Comparison of ENCODE assay signal across 30 mouse cellular contexts in genomic region chr13:102591803-102592537, GRCm38 (mm10).
DNase-seq lines count a peak whose midpoint lies in the region; ATAC-seq and TF ChIP-seq lines count a peak whose summit lies in the region.
"Had no signal": no experiment of that assay in that cellular context is flagged by ENCODE, and none has a peak within 500 bp of the region (broad histone marks: within the 10 kb centered on the region; RNA-seq: fewer than 3 reads in every experiment).

No protein-coding gene starts in this region.

- no peak overlapping the region for H3K4me2 ChIP-seq in intestine, embryonic 14.5 days (ENCODE audit: low read length)
- no peak overlapping the region for H3K4me2 ChIP-seq in intestine, postnatal 0 days (replicated peaks; ENCODE audit: low read depth)
- no peak overlapping the region for H3K4me2 ChIP-seq in lung, postnatal 0 days (replicated peaks; ENCODE audit: low read depth, low read length)
- H3K4me2 ChIP-seq in embryonic facial prominence, embryonic 15.5 days (replicated peaks), result no peak overlapping the region
- H3K4me2 ChIP-seq in liver, embryonic 11.5 days, result no peak overlapping the region
- H3K4me2 ChIP-seq: embryonic facial prominence, embryonic 13.5 days; forebrain, embryonic 13.5 days; heart, embryonic 12.5 days; limb, embryonic 15.5 days; midbrain, embryonic 15.5 days had no signal

- no peak for ATAC-seq in intestine, embryonic 14.5 days (replicated peaks; ENCODE audit: low FRiP score, low TSS enrichment, low read depth)
- ATAC-seq in intestine, postnatal 0 days, result no peak
- ATAC-seq in lung, postnatal 0 days, result no peak
- no peak for ATAC-seq in embryonic facial prominence, embryonic 15.5 days (ENCODE audit: insufficient number of reproducible peaks, low FRiP score, low TSS enrichment, low read depth)
- ATAC-seq in liver, embryonic 11.5 days (replicated peaks; ENCODE audit: low FRiP score), result no peak
- ATAC-seq: activated CD4-positive, CD25-positive, alpha-beta regulatory T cell, adult 4 months; forebrain, embryonic 13.5 days; hindbrain, postnatal 0 days; midbrain, embryonic 15.5 days had no signal

- no peak overlapping the region for H3K9ac ChIP-seq in intestine, embryonic 14.5 days (ENCODE audit: low read length)
- H3K9ac ChIP-seq in intestine, postnatal 0 days (ENCODE audit: low read depth, low read length), result no peak overlapping the region
- no peak overlapping the region for H3K9ac ChIP-seq in lung, postnatal 0 days (replicated peaks; ENCODE audit: low read depth)
- H3K9ac ChIP-seq in embryonic facial prominence, embryonic 15.5 days, result no peak overlapping the region
- H3K9ac ChIP-seq in liver, embryonic 11.5 days (ENCODE audit: low read depth, low read length), result no peak overlapping the region
- H3K9ac ChIP-seq: embryonic facial prominence, embryonic 13.5 days; forebrain, embryonic 13.5 days; heart, embryonic 12.5 days; limb, embryonic 15.5 days; liver, embryonic 14.5 days; midbrain, embryonic 15.5 days had no signal

- H3K27me3 ChIP-seq in intestine, embryonic 14.5 days (replicated peaks; ENCODE audit: control insufficient read depth, insufficient read depth, low read length), result no peaks in the 10 kb centered on the region
- no peaks in the 10 kb centered on the region for H3K27me3 ChIP-seq in intestine, postnatal 0 days (replicated peaks; ENCODE audit: control insufficient read depth, insufficient read depth, low read length)
- H3K27me3 ChIP-seq in lung, postnatal 0 days (replicated peaks; ENCODE audit: insufficient read depth, low read length), result no peaks in the 10 kb centered on the region
- no peaks in the 10 kb centered on the region for H3K27me3 ChIP-seq in embryonic facial prominence, embryonic 15.5 days
- peaks cover 34% of the 10 kb centered on the region for H3K27me3 ChIP-seq in limb, embryonic 10.5 days (ENCODE audit: low read depth, poor library complexity, severe bottlenecking)
- H3K27me3 ChIP-seq in liver, embryonic 11.5 days (replicated peaks; ENCODE audit: control insufficient read depth, insufficient read depth, low read length), result no peaks in the 10 kb centered on the region
- H3K27me3 ChIP-seq: embryonic facial prominence, embryonic 13.5 days; forebrain, embryonic 13.5 days; heart, embryonic 12.5 days; limb, embryonic 15.5 days; midbrain, embryonic 15.5 days had no signal

- 69% methylated on average over 4 of the region's 4 CpGs for WGBS in intestine, embryonic 14.5 days
- 78% methylated on average over 4 of the region's 4 CpGs for WGBS in intestine, postnatal 0 days
- 58% methylated on average over 4 of the region's 4 CpGs for WGBS in lung, postnatal 0 days
- WGBS in embryonic facial prominence, embryonic 15.5 days, result 63% methylated on average over 4 of the region's 4 CpGs
- WGBS in limb, embryonic 10.5 days, result 77% methylated on average over 4 of the region's 4 CpGs
- 63% methylated on average over 4 of the region's 4 CpGs for WGBS in liver, embryonic 11.5 days

- H3K27ac ChIP-seq in intestine, embryonic 14.5 days (ENCODE audit: low read depth), result no peak overlapping the region
- H3K27ac ChIP-seq in intestine, postnatal 0 days (ENCODE audit: low read depth, low read length), result no peak overlapping the region
- H3K27ac ChIP-seq in lung, postnatal 0 days (ENCODE audit: low read length), result 0 out of 2 replicates have a peak overlapping the region, but pooled peaks have one; percentile 1
- H3K27ac ChIP-seq in embryonic facial prominence, embryonic 15.5 days (replicated peaks), result 0 out of 2 replicates have a peak overlapping the region, but pooled peaks have one; percentile 28
- no peak overlapping the region for H3K27ac ChIP-seq in limb, embryonic 10.5 days
- H3K27ac ChIP-seq in liver, embryonic 11.5 days (ENCODE audit: low read depth, low read length), result no peak overlapping the region
- H3K27ac ChIP-seq: forebrain, embryonic 13.5 days; heart, adult 2 months; hindbrain, postnatal 0 days; limb, embryonic 15.5 days; liver, embryonic 14.5 days; midbrain, embryonic 10.5 days; midbrain, embryonic 15.5 days had no signal

- TF ChIP-seq CTCF in intestine, postnatal 0 days (IDR thresholded peaks at IDR 0.05; ENCODE audit: low read depth), result no peak
- no peak for TF ChIP-seq CTCF in lung, postnatal 0 days (IDR thresholded peaks at IDR 0.05)

- H3K4me1 ChIP-seq in intestine, embryonic 14.5 days (replicated peaks; ENCODE audit: control insufficient read depth, insufficient read depth, low read length), result peaks cover 40% of the 10 kb centered on the region; the same call in 1 of the 2 replicates
- H3K4me1 ChIP-seq in intestine, postnatal 0 days (replicated peaks; ENCODE audit: control insufficient read depth, insufficient read depth, low read length), result no peaks in the 10 kb centered on the region
- H3K4me1 ChIP-seq in lung, postnatal 0 days (ENCODE audit: insufficient read depth, low read depth, low read length), result no peaks in the 10 kb centered on the region
- H3K4me1 ChIP-seq in embryonic facial prominence, embryonic 15.5 days, result peaks cover 27% of the 10 kb centered on the region
- peaks cover 11% of the 10 kb centered on the region for H3K4me1 ChIP-seq in limb, embryonic 10.5 days
- no peaks in the 10 kb centered on the region for H3K4me1 ChIP-seq in liver, embryonic 11.5 days (replicated peaks; ENCODE audit: control insufficient read depth, insufficient read depth, low read length)

- no peaks in the 10 kb centered on the region for H3K36me3 ChIP-seq in intestine, embryonic 14.5 days (ENCODE audit: control insufficient read depth, insufficient read depth, low read length)
- no peaks in the 10 kb centered on the region for H3K36me3 ChIP-seq in intestine, postnatal 0 days (ENCODE audit: control insufficient read depth, insufficient read depth)
- no peaks in the 10 kb centered on the region for H3K36me3 ChIP-seq in lung, postnatal 0 days (ENCODE audit: insufficient read depth, low read length)
- H3K36me3 ChIP-seq in embryonic facial prominence, embryonic 15.5 days, result no peaks in the 10 kb centered on the region
- H3K36me3 ChIP-seq in limb, embryonic 10.5 days, result no peaks in the 10 kb centered on the region
- H3K36me3 ChIP-seq in liver, embryonic 11.5 days (ENCODE audit: control insufficient read depth, insufficient read depth, low read length), result no peaks in the 10 kb centered on the region
- H3K36me3 ChIP-seq: embryonic facial prominence, embryonic 13.5 days; heart, embryonic 12.5 days; limb, embryonic 15.5 days; midbrain, embryonic 10.5 days; midbrain, embryonic 15.5 days had no signal

- TF ChIP-seq EP300 in lung, postnatal 0 days (IDR thresholded peaks at IDR 0.05), result no peak

- H3K4me3 ChIP-seq in intestine, embryonic 14.5 days (ENCODE audit: low read depth, low read length), result no peak overlapping the region
- H3K4me3 ChIP-seq in intestine, postnatal 0 days (ENCODE audit: low read depth, low read length), result no peak overlapping the region
- no peak overlapping the region for H3K4me3 ChIP-seq in lung, postnatal 0 days (ENCODE audit: low read depth, low read length)
- no peak overlapping the region for H3K4me3 ChIP-seq in embryonic facial prominence, embryonic 15.5 days (replicated peaks)
- H3K4me3 ChIP-seq in limb, embryonic 10.5 days, result no peak overlapping the region
- H3K4me3 ChIP-seq in liver, embryonic 11.5 days (ENCODE audit: low read depth, low read length), result no peak overlapping the region
- H3K4me3 ChIP-seq: embryonic facial prominence, embryonic 13.5 days; forebrain, embryonic 13.5 days; heart, adult 2 months; heart, embryonic 12.5 days; limb, embryonic 15.5 days; midbrain, embryonic 10.5 days; midbrain, embryonic 15.5 days had no signal

- H3K9me3 ChIP-seq in intestine, embryonic 14.5 days (ENCODE audit: control insufficient read depth, low read length), result no peaks in the 10 kb centered on the region
- no peaks in the 10 kb centered on the region for H3K9me3 ChIP-seq in intestine, postnatal 0 days (ENCODE audit: control insufficient read depth)
- H3K9me3 ChIP-seq in lung, postnatal 0 days (ENCODE audit: low read length), result no peaks in the 10 kb centered on the region
- no peaks in the 10 kb centered on the region for H3K9me3 ChIP-seq in embryonic facial prominence, embryonic 15.5 days (replicated peaks)
- H3K9me3 ChIP-seq in limb, embryonic 10.5 days (replicated peaks), result no peaks in the 10 kb centered on the region
- no peaks in the 10 kb centered on the region for H3K9me3 ChIP-seq in liver, embryonic 11.5 days (ENCODE audit: control insufficient read depth, low read length)
- H3K9me3 ChIP-seq: embryonic facial prominence, embryonic 13.5 days; forebrain, embryonic 13.5 days; heart, embryonic 12.5 days; limb, embryonic 15.5 days; midbrain, embryonic 10.5 days; midbrain, embryonic 15.5 days had no signal

- DNase-seq in intestine, embryonic 14.5 days (ENCODE audit: low spot score), result peak; percentile 45
- no peak for DNase-seq in lung, postnatal 0 days (ENCODE audit: low spot score)
- DNase-seq in lung, postnatal 25 days (ENCODE audit: low spot score), result no peak
- DNase-seq in limb, embryonic 10.5 days (ENCODE audit: low spot score), result no peak
- no peak for DNase-seq in liver, embryonic 11.5 days (ENCODE audit: low spot score)
- DNase-seq: adrenal gland, adult 8-10 months; B cell, adult 2 months; cerebellum, adult 8-10 months; cerebellum, postnatal 36 days; gastrocnemius, postnatal 25 days; heart, postnatal 10 days; kidney, adult 11 months; kidney, postnatal 14 days; left cerebral cortex, postnatal 4 days; lung, adult 2 months; right cerebral cortex, adult 18-20 months; spleen, adult 18-20 months; thymus, postnatal 4 days had no signal

Comparison
In these comparisons a context has a peak if more than half of its experiments do, and no peak if none do; other contexts are left out.
1. H3K27ac ChIP-seq: peak in lung, postnatal 0 days (single experiment) and embryonic facial prominence, embryonic 15.5 days (single experiment); none in intestine, embryonic 14.5 days (single experiment), intestine, postnatal 0 days (single experiment), limb, embryonic 10.5 days (single experiment) and liver, embryonic 11.5 days (single experiment).